Mouse (Mus musculus): ENCODE results near the gene Wdtc1. TPM values are rescaled to one million over a fixed set of nuclear protein-coding genes. Genes with fewer than 3 reads are reported as not detected.

Gene Wdtc1
- total and polyA plus RNA-seq, 3 experiments = 13.2 to 35.3 TPM; not detected in 1

DNA sequence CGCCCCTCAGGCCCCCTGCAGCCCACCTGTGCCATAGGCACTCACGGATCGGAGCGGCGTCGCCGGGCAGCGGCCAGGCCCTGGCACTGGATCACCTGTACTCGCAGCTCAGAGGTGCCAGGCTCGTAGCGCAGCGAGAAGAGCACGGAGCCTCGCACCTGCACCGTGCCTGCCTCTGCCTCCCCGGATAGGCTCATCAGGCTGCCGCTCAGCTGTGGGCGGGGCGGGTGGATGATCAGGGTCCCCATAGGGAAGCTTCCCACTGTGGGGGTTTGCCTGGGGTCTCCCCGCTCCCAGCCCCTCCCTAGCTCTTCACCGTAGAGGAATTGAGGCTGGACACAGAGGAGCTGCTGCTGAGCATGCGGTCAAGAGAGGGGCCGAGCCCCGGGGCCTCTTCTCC lies 96.5 kb downstream of the Wdtc1 start:
- Histone ChIP-seq H3K9ac (ENCODE audit: control insufficient read depth, low read depth, low read length, poor library complexity, severe bottlenecking) (no peak overlapping the region), H3K4me1 (ENCODE audit: control insufficient read depth in 1 of 2, insufficient read depth in 2 of 2, low read length in 2 of 2) (no peaks in the 10 kb centered on the region), H3K4me3 (ENCODE audit: control insufficient read depth in 1 of 2, insufficient read depth in 1 of 2, low read depth in 2 of 2, low read length in 2 of 2) (no peak overlapping the region), H3K36me3 (ENCODE audit: control insufficient read depth in 1 of 2, insufficient read depth in 2 of 2, low read length in 2 of 2) (no peaks in the 10 kb centered on the region), H3K9me3 (replicated peaks; ENCODE audit: insufficient read depth, low read length) (no peaks in the 10 kb centered on the region), H3K27me3 (ENCODE audit: control insufficient read depth in 1 of 2, insufficient read depth in 2 of 2, low read length in 2 of 2) (no peaks in the 10 kb centered on the region), H3K27ac (ENCODE audit: control insufficient read depth, low read depth, low read length) (no peak overlapping the region), H3K79me2 (ENCODE audit: control insufficient read depth, insufficient read depth, low read length, poor library complexity) (no peaks in the 10 kb centered on the region)
- no peak for DNase-seq (ENCODE audit: low read depth, low spot score)
- TF ChIP-seq BHLHE40 (IDR thresholded peaks at IDR 0.05; ENCODE audit: borderline replicate concordance, low read depth, low read length) = no peak

DNA sequence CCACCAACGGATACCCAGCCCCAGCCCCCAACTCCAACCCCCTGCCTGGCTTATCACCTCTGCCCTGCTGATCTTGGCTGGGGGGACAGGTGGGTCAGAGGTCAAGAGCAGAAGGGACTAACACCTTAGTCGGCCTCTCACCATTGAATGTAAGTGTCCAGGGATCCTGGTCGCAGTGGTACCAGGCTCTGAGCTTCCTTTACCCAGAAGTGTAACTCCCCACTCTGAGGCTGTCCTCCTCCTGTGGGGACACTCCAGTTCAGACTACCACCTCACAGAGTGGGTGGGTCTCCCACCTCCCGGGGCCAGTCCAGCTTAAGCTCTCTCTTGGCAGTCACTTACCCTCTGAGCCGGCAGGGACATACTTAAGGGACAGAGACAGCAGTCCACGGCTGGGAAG lies 97.9 kb downstream of the Wdtc1 start:
- Histone ChIP-seq H3K9me3 (replicated peaks; ENCODE audit: insufficient read depth, low read length) (no peaks in the 10 kb centered on the region), H3K27me3 (ENCODE audit: control insufficient read depth in 1 of 2, insufficient read depth in 2 of 2, low read length in 2 of 2) (no peaks in the 10 kb centered on the region), H3K9ac (ENCODE audit: control insufficient read depth, low read depth, low read length, poor library complexity, severe bottlenecking) (no peak overlapping the region), H3K79me2 (ENCODE audit: control insufficient read depth, insufficient read depth, low read length, poor library complexity) (no peaks in the 10 kb centered on the region), H3K36me3 (ENCODE audit: control insufficient read depth in 1 of 2, insufficient read depth in 2 of 2, low read length in 2 of 2) (no peaks in the 10 kb centered on the region), H3K4me3 (ENCODE audit: control insufficient read depth in 1 of 2, insufficient read depth in 1 of 2, low read depth in 2 of 2, low read length in 2 of 2) (no peak overlapping the region), H3K4me1 (ENCODE audit: control insufficient read depth in 1 of 2, insufficient read depth in 2 of 2, low read length in 2 of 2) (peaks cover 1 to 2% of the 10 kb centered on the region in 2 experiments; a peak in 2 of 4 replicates), H3K27ac (ENCODE audit: control insufficient read depth, low read depth, low read length) (no peak overlapping the region)
- no peak for DNase-seq (ENCODE audit: low read depth, low spot score)
- TF ChIP-seq TBP (IDR thresholded peaks at IDR 0.05; ENCODE audit: low read depth, low read length) = no peak

DNA sequence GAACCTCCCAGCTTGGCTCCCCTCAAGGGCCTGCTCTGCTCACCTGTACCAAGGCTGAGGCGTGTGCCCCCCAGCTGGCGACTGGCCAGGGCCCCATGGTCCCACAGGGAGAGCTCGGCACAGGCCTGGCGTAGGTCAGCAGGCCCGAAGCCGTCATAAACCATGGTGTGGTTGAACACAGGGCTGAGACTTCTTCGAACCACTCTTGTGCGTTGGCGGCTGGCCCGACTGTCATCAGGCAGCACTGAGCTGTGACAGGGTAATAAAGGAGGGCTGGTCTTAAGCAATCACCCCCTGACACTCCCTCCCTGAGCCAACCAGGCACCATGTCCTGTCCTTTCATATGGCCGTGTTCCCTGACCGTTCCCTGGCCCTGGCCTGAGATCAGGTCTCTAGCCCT lies 99.9 kb downstream of the Wdtc1 start:
- Histone ChIP-seq H3K79me2 (ENCODE audit: control insufficient read depth, insufficient read depth, low read length, poor library complexity) (no peaks in the 10 kb centered on the region), H3K27ac (ENCODE audit: control insufficient read depth, low read depth, low read length) (no peak overlapping the region), H3K36me3 (ENCODE audit: control insufficient read depth in 1 of 2, insufficient read depth in 2 of 2, low read length in 2 of 2) (peaks cover 0 to 7% of the 10 kb centered on the region in 2 experiments; a peak in 2 of 4 replicates), H3K9me3 (replicated peaks; ENCODE audit: insufficient read depth, low read length) (no peaks in the 10 kb centered on the region), H3K9ac (ENCODE audit: control insufficient read depth, low read depth, low read length, poor library complexity, severe bottlenecking) (no peak overlapping the region), H3K4me1 (ENCODE audit: control insufficient read depth in 1 of 2, insufficient read depth in 2 of 2, low read length in 2 of 2) (peaks cover 2 to 17% of the 10 kb centered on the region in 2 experiments), H3K27me3 (ENCODE audit: control insufficient read depth in 1 of 2, insufficient read depth in 2 of 2, low read length in 2 of 2) (no peaks in the 10 kb centered on the region), H3K4me3 (ENCODE audit: control insufficient read depth in 1 of 2, insufficient read depth in 1 of 2, low read depth in 2 of 2, low read length in 2 of 2) (no peak overlapping the region)
- TF ChIP-seq MAZ (IDR thresholded peaks at IDR 0.05; ENCODE audit: low read depth, low read length) (no peak), BHLHE40 (IDR thresholded peaks at IDR 0.05; ENCODE audit: borderline replicate concordance, low read depth, low read length) (no peak), CHD2 (IDR thresholded peaks at IDR 0.05; ENCODE audit: low read length) (no peak), MXI1 (IDR thresholded peaks at IDR 0.05; ENCODE audit: low read depth, low read length) (no peak), MYB (IDR thresholded peaks at IDR 0.05; ENCODE audit: low read depth, low read length) (no peak), USF1 (IDR thresholded peaks at IDR 0.05; ENCODE audit: low read depth, low read length) (no peak), ZMIZ1 (IDR thresholded peaks at IDR 0.05; ENCODE audit: low read depth, low read length) (no peak), MYC (IDR thresholded peaks at IDR 0.05; ENCODE audit: low read depth, low read length) (no peak), CHD1 (IDR thresholded peaks at IDR 0.05; ENCODE audit: low read depth, low read length) (no peak), RCOR1 (IDR thresholded peaks at IDR 0.05; ENCODE audit: low read depth, low read length) (no peak), ZNF384 (IDR thresholded peaks at IDR 0.05; ENCODE audit: low read depth, low read length) (no peak), EP300 (IDR thresholded peaks at IDR 0.05; ENCODE audit: low read depth in 1 of 2, low read length in 2 of 2) (no peak), TBP (IDR thresholded peaks at IDR 0.05; ENCODE audit: low read depth, low read length) (no peak), HCFC1 (IDR thresholded peaks at IDR 0.05; ENCODE audit: low read depth, low read length) (no peak), POLR2A (IDR thresholded peaks at IDR 0.05; ENCODE audit: control insufficient read depth in 1 of 2, insufficient read depth in 1 of 2, low read depth in 1 of 2, low read length in 2 of 2, poor library complexity in 1 of 2) (no peak), MAX (IDR thresholded peaks at IDR 0.05; ENCODE audit: low read length) (no peak), GABPA (IDR thresholded peaks at IDR 0.05; ENCODE audit: low read depth, low read length) (no peak), SIN3A (IDR thresholded peaks at IDR 0.05; ENCODE audit: low read length) (no peak), ZC3H11A (IDR thresholded peaks at IDR 0.05; ENCODE audit: low read depth, low read length) (no peak)
- no peak for DNase-seq (ENCODE audit: low read depth, low spot score)

All from MEL (cell line).